Mouse (Mus musculus) CD4-positive helper T cell, adult 2 months (primary cell): Measurements from ENCODE around the gene Med24.

Experiments used
- DNase-seq: peaks from one replicate; pipeline ENCODE4 v3.0.0-alpha.2; 2012; ENCODE audit warnings: low read depth, missing footprints, low spot score

Med24 gene

DNA sequence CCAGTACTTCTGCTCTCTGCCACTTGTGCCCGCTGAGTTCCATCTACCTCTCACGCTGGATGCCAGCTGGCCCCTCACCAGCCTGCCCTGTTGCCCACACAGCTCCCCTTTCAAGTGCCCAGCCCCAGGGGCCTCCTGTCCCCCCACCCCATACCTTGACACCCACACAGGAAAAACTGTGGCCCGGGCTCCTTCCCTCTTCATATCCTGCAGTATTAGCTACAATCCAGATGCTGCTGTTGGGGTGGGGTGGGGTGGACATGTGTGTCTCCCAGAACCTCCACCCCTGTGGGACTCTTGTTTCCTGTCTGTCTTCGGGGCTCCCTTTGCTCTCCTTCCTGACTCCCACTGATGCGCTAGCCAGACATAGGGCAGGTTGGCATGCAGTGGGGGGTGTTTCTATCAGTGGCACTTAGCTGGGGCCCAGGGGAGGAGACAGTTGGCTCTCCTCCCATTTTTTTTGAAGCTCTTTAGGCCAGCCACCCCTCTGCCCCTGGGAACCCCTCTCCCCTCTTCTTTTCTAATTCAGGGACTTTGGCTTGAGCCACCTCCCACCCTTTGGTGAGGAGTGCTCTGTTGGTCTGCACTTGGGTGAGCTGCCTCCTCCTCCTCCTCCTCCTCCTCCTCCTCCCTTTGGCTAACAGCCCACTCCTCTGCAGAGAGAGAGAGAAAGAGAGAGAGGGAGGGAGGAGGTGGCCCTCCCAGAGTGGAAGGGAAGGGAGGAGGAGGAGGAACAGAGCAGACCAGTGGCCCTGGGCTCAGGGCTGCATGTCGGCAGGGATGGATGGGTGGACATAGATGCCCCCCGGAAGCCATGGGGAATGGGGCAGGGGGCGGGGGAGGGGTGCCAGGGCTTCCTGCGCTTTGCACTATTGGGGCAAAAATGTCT, 36.4 kb upstream of the Med24 start:
- DNase-seq: no peak

DNA sequence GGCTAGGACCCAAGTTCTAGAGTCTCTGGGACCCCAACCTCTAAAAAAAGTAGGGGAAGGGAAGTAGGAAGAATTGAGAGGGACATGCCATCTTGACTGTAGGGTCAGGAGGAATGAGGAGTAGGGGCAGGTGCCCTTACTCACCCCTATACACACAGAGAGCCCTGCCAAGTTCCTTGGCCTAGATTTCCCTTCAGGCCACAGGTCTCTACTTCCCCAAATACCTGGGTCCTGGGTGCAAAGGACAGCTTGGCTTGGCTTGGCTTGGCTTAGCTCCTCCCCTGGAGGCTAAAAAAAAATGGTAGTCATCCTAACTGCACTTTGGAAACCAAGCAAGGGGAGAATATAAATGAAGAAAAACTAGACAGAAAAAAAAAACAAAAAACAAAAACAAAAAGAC, 35.5 kb upstream of the Med24 start:
- no peak for DNase-seq

DNA sequence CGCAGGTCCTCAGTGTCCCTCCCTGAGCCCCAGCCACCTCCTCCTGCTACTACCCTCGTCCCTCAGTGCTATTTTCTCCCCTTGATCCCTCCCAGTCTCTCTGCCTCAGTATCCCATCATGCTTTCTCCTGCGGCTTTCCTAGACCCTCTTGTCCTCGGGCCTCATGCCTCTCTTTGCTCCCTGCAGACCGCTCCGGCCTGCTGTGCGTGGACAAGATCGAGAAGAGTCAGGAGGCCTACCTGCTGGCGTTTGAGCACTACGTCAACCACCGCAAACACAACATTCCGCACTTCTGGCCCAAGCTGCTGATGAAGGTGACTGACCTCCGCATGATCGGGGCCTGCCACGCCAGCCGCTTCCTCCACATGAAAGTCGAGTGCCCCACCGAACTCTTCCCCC, 34.9 kb upstream of the Med24 start:
- no peak for DNase-seq

DNA sequence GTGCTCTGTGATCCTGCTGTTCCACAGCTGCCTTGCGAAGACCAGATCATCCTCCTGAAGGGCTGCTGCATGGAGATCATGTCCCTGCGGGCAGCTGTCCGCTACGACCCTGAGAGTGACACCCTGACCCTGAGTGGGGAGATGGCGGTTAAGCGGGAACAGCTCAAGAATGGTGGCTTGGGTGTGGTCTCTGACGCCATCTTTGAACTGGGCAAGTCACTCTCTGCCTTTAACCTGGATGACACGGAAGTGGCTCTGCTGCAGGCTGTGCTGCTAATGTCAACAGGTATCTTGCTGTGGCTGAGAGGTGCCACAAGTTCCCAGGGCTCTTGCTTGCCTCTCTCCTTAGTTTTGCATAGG, 34.2 kb upstream of the Med24 start:
- DNase-seq: no peak

DNA sequence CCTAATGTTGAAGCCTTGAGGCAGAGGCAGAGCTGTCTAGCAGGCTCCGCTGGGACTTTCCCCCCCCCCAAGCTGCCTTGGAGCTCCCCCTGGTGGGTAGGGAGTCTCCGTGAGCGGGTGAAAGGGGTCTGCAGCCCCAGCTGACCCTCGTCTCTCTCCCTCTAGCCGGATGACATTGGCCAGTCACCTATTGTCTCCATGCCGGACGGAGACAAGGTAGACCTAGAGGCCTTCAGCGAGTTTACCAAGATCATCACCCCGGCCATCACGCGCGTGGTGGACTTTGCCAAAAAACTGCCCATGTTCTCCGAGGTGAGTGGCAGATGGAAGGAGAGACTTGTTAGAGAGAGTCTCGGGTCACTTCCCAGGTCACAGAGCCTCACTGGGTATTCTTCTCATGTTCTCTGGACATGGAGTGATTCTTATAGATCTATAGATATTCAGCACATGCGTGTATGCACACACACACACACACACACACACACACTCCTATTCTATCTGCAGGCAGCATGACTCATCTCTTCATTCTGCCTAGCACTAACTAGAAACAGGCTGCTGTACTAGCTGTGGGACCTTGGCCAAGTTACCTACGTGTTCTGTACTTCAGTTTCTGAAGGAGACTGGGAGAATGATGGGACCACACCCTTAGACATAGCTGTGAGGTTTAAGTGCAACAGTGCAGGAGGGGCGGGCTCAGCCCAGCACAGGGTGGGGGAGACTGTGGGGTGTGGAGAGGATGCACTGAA, 33.7 kb upstream of the Med24 start:
- no peak for DNase-seq

DNA sequence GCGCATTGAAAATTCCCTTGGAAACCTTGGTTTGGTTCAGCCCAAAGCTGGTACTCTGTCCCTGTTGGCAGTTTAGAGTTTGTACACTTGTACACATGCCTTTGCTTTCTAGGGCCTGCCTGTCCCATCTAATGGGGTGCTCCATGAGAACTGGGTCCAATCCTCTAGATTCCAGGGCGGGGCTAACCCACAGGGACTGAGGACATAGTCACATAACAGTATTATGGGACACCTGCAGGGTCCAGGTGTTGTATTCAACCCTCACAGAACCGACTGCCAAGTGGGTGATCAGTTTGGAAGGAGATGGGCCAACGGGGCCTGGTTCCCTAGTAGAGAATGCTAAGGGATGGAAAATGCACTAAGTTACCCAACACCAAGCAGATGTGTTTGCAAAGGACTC, 32.7 kb upstream of the Med24 start:
- no peak for DNase-seq

DNA sequence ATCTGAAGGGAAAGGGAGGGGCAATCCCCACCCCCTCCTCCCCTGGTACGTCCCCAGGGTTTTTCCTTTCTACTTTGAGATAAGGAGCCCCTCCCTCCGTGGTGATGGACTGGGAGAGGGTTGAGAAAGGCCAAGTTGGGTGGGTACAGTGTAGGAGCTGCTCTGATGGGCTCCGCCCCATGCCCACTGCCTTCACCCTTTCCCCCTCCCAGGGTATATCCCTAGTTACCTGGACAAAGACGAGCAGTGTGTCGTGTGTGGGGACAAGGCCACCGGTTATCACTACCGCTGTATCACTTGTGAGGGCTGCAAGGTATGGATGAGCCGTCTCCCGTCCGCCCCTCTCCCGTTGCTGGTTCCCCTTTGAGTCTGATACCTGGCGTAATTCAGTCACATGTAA, 27.5 kb upstream of the Med24 start:
- DNase-seq: no peak

DNA sequence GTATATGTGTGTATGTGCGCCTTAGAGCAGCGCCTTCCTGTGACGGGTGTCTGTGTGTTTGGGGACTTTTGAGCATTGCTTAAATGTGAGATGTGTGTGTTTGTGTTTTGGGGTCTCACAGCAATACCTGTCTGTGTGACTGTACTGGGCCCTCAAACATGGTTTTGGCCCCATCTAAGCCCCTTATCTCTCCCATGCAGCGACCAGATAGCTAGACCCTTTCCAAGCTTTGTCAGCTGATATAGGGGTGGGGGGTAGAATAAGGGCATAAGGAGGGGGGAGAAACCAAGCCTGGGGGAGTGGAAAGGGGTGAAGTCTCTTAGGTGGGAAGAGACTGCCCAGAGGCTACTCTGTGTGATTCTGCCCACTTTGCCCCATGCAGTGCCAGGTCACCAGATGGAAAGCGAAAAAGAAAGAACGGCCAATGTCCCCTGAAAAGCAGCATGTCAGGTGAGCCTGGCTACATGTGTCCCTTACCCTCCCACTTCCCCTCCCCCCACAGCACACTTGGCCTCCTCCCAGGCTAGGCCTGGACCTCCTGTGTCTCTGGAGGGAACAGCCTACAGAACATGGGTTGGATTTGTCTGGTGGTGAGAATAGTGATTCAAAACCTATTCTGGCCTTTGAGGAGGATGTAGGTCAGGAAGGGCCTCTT, 26.6 kb upstream of the Med24 start:
- no peak for DNase-seq

DNA sequence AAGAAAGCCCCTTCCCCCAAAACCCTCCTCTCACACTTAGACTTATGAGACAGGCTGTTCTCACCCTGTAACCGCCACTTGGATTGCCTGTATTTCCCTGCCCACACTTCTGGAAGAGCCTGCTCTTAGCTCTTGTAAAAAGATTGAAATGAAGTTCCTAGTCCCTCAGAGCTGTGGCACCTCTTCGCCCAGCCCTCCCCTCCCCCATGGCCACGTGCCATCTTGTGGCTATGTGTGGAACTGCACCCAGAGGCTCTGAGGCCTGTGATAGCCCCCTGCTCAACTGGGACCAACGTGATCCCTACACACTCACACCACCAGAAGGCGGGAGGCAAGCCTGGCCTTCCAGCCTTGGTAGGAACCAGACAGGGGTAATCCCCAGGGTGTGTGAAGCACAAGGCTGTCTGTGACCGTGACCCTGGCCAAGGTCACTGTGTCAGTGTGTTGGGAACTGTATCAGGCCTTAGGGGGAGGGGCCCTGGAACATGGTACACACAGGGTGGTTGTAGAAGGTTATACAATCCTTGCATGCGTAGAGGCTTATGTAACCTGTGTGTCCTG, 25.5 kb upstream of the Med24 start:
- peak; percentile 82 for DNase-seq

DNA sequence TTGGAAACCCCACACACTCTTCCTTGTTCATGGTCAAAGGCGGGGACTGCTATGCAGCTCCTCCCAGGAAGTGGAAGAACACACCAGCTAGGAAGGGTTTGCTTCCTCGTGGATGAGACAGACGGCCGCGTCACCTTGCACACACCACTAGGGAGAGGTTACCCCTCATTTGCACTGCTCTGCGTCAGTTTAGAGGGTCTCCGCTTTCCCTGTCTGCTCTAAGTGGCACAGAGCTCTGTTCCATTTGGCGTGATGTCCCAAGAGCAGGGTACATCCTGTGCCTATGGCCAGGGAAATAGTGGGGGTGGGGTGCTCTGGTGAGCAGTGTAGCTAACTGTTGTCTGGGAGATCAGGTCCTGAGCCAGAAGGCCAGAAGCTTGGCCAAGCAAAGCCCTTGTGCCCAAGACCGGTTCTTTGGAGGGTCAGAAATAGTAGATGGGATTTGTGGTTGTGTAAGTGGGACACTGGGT, 25.0 kb upstream of the Med24 start:
- no peak for DNase-seq

DNA sequence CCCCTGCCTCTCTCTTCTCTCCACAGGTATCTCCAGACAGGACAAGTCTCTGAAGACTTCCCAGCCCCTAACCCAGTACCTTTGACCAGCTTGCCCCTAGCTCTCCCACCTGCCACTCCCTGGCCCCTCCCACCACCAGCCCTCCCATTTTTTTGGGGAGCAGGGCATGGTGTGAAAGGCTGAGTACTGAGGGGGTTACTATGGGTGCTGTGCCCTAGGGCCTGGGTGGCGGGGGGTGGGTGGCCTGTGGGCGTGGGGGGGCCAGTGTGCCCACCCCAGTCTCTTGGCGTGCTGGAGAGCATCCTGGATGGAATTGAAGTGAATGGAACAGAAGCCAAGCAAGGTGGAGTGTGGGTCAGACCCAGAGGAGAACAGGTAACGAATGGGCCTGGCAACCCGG, 24.0 kb upstream of the Med24 start:
- DNase-seq: no peak

DNA sequence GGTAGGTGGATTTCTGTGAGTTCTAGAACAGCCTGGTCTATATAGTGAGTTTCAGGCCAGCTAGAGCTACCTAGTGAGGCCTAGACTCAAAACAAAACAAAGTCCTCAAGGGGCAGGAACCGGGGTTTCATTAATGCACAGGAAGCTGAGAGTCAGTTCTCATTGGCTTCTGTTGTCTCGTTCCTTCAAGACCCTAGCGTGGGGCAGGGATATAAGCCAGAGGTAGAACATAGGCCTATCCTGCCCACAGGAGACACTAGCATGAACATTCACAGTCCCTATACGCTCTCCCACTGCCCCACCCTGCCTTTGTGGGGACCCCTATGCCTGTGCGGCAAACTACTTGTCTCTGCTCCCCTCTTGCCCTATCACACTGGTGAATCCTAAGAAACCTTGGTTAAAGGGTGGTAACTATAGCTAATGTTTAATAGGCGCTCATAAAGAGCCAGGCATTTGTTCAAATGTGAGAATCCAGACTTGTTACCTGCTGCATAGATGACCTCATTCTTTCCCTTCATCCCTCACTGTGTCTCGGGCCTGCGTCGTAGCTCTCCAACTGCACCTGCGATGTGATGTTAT, 23.4 kb upstream of the Med24 start:
- DNase-seq: no peak

DNA sequence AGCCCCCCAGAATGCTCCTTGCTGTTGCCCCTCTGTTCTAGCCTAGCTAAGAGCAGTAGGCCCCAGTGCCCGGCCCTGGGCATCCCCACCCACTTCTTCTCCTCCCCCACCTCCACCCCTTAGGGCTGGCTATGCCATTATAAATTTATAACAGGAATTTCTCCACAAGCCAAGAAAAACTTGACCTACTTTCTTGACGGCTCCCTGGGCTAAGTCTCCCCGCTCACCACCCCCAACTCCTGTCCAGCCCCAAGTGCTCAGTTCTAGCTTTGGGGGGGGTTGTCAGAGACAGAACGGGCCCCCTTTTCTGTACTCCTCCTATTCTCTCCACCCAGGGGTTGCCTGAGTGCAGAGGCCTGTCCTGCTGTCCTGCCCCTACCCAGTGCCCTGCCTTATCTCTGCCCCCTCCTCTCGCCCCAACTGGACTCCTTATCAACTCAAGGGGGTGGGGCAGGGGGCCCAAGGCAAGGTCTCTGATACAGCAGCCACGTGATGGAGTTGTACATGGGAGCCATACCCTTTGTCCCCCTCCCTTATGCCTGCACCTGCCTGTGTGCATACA, 22.1 kb upstream of the Med24 start:
- DNase-seq: no peak

DNA sequence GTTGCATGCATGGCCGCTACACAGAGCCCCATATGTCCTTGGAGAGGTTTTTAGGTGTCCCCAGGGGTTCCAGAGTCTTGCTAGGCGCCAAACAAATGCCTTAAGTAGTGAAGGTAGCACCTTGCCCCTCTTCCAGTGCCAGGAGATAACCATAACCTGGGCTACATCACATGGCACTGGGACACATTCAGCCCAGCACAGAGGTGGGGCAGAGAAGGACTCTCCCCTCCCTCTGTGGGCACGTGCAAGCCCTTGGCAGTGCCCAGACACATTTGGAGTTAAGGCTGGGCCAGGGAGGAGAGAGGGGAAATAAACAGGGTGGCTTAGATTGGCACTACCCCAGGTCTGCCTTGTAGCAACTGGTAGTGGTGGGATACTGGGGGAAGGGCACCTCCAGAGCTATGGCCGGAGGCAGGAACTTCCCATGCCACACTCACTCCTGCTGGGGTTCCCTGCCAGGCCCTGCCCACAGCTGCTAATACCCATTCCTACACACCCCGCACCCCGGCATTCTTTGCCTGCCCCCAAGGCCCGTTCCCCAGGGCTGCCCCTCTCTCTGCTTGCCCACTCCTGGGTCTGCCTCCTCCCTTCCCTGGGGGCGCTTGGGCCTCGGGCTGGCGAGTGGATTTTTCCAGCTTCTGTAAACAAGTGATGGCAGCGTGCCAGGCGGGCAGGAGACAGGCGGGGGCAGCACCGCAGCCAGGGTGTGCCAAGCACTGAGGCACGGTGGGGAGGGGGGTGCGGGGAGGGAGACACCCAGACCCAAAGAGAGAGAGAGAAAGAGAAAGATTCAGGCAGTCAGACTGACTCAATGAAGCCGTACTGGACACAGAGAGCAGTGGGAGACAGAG, 21.3 kb upstream of the Med24 start:
- DNase-seq: no peak

DNA sequence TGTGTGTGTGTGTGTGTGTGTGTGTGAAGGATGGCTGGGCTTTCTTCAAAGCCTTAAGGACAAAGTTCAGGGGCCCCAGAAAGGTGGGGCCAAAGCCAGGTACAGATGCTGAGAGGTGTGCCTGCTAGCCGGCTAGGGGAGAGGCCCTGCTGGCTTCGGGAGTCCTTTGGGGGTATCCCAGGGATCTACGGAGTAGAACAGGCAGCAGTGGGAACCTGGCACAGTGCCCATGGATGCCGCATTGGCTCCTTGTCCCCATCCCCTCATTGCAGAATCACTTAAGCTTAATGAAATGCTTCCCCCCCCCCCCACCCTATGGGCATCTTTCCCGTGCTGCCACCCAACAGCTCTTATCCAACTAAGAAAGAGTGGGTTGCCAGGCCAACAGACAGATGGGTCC, 20.5 kb upstream of the Med24 start:
- no peak for DNase-seq

DNA sequence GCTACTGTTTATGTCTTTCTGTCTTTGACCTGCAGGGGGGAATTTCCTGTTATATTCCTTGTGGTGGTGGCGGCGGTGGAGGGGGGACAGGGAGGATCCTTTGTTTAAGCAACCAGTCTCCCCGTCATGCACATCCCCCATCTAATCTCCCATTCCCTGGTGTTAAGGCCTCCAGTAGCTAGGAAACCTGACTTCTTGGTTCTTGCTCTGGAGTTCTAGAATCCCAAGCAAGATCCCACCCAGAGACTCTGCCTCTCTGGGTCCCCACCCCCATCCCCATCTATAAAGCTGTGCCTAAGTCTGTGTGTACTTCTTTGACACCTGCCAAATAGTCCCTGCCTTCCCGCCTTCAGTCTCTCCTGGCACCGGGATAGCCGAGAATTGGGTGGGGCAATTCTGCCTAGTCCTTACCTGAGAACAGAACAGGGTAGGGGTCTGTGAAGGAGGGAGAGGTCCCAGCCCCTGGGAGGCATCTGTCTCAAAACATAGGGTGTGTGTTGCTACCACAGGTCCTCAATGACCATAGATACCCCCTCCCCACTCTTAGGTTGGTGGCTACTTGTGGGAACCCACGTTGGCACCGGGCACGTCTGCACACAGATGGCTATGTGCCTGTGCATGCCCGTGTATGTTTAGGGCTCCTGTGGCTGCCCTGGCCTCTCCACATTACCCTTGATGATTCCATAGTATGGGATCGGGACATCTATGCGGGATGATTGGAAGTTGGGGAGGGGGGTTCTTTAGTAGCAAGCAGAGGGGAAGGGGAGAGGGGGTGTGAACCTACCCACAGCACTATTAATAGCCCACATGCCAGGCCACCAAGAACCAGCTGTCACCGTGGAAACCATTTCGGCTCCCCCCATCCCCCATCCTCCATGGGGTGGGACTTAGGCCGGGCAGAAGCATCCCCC, 19.5 kb upstream of the Med24 start:
- DNase-seq: no peak

DNA sequence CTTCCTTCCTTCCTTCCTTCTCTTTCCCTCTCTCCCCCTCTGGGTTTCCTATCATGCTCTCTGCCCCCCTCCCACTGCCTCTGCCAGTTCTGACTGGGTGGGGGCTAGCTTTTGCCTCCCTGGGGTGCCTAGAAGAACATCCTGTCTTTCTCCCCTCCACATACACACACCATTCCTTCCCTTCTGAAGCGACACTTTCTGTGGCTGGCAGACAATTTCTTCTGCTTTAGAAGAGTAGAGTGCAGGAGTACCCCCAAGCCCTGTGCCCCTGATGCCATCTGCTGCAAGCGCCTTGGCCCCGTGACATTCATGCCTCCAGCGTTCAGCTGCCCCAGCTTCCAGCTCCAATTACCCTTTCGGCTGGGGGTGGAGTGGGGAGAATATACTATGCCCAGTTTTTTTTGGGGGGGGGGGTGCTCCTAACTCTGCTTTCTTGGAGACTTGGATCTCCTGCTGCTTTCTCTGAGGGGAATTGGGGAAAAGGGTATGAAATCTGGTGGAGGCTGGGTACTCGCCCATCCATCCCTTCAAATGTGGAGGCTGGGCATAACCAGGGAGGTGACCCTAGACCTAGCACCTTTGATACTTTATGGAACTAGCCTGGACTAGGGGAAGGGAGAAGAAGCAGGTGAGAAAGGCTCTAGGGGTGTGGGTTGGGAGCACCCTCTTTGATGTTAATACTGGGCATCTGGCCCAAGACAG, 18.7 kb upstream of the Med24 start:
- DNase-seq: peak; percentile 44

DNA sequence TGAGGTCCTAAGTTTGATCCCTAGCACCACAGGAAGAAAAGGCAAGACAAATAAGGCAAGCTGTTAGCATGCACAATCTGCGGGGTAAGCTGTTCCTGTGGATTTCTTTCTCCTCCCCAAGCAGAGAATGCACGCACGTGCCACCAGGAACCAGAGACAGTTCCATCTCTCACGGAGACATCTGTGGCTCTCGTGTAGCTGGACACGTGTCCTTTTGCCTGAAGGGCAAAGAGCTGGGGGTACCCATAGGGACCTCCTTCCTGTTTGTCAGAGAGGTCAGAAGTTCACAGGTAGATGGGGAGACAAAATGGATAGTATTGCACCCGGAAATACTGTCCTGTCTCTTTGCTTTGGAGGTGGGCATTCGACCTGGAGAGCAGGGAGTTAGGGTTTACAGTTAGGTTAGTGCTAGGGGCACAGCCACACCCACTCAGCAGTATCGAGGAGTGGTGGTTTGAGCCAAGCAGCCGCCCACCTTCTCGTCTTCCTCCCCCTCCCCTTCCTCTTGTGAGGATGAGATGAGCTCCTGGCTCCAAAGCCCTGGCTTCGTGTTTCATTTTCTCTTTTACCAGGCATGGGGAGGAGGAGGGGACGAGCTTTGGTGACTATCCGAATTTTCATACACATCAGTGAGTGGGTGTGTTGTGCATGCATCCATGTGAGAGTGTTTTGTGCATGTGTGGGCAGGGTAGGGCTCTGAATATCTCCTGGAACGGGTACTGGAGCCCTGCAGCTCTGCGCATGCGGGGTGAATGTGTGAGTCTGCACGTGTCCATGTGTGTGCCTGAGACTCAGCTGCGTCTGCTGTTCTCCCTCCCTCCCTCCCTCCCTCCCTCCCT, 17.8 kb upstream of the Med24 start:
- DNase-seq: peak; percentile 79
